Mouse (Mus musculus): ENCODE results near the gene 1700067K01Rik. TPM values are rescaled to one million over a fixed set of nuclear protein-coding genes. Genes with fewer than 3 reads are reported as not detected.
A peak's percentile ranks its signal among the peaks of the same experiment; 100 is the strongest.

Gene 1700067K01Rik
- polyA plus RNA-seq, 1 experiment from 2014 or later: 1.0 TPM

- DNase-seq (ENCODE audit: low spot score) (peak; percentile 84), ATAC-seq (peak; percentile 83)
- Histone ChIP-seq H3K27ac (ENCODE audit: low read length) (peak within 1 kb of the TSS; percentile 59), H3K4me1 (ENCODE audit: insufficient read depth, low read depth, low read length) (peaks cover 10% of the 10 kb centered on the region), H3K4me3 (ENCODE audit: low read depth, low read length) (peak within 1 kb of the TSS; percentile 47), H3K27me3 (replicated peaks; ENCODE audit: insufficient read depth, low read length) (peaks cover 27% of the 10 kb centered on the region), H3K36me3 (ENCODE audit: insufficient read depth, low read length) (no peaks in the 10 kb centered on the region), H3K9ac (replicated peaks; ENCODE audit: low read depth) (0 out of 2 replicates have a peak within 1 kb of the TSS, but pooled peaks have one; percentile 29), H3K9me3 (ENCODE audit: low read length) (no peaks in the 10 kb centered on the region), H3K4me2 (replicated peaks; ENCODE audit: low read depth, low read length) (peak within 1 kb of the TSS; percentile 90)
- WGBS: 2% methylated on average over 43 of the region's 45 CpGs
- TF ChIP-seq CTCF (IDR thresholded peaks at IDR 0.05): no peak
Measured at GRCm38 (mm10) chr8:84011705-84012498, 10.6 kb downstream of the 1700067K01Rik start, which contains the start of gene 2210011C24Rik. TSS of gene 2210011C24Rik (minus strand) at chr8:84012171.

DNA sequence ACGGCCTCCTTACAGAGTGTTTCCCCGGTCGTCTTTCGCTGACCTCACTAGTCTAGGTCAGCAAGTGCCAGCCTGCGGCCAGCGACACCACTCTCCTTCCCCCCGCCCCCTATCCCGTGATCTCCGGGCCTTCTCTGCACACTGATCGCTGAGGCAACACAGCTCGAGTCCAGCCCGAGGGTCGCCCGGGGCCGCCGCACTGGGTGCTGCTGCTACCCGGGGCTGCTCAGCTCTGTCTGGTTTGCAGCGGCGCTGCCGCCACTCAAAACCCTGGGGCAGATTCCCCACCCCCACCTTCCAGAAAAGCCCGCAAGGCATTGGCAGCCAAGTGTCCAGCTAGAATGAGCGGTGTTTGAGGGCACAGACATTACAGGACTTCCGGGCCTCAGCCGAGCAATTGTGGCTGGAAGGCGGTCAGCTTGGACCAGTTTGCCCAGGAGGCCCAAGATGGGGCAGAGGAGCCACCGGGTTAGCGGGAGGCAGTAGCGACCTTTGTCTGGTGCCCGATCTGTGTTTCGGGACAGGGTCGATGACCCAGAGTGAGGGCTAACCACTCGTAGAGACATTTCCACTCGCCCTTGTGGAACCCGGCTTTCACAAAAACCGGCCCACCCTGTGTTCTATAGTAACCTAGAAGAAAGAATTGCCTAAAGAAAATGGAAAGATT, 11.3 kb downstream of the 1700067K01Rik start:
- peak; percentile 27 for ATAC-seq
- H3K4me3 ChIP-seq (ENCODE audit: low read depth, low read length): peak overlapping the region; percentile 47
- WGBS: 12% methylated on average over 35 of the region's 35 CpGs
- DNase-seq (ENCODE audit: low spot score): no peak
- no peak overlapping the region for H3K27ac ChIP-seq (ENCODE audit: low read length)
- peaks cover 27% of the 10 kb centered on the region for H3K27me3 ChIP-seq (replicated peaks; ENCODE audit: insufficient read depth, low read length)
- no peaks in the 10 kb centered on the region for H3K36me3 ChIP-seq (ENCODE audit: insufficient read depth, low read length)
- TF ChIP-seq EP300 (IDR thresholded peaks at IDR 0.05): no peak
- no peak for TF ChIP-seq CTCF (IDR thresholded peaks at IDR 0.05)
- H3K9ac ChIP-seq (replicated peaks; ENCODE audit: low read depth): 0 out of 2 replicates have a peak overlapping the region, but pooled peaks have one; percentile 29
- H3K9me3 ChIP-seq (ENCODE audit: low read length): no peaks in the 10 kb centered on the region
- H3K4me2 ChIP-seq (replicated peaks; ENCODE audit: low read depth, low read length): peak overlapping the region; percentile 90
- peaks cover 10% of the 10 kb centered on the region for H3K4me1 ChIP-seq (ENCODE audit: insufficient read depth, low read depth, low read length)

DNA sequence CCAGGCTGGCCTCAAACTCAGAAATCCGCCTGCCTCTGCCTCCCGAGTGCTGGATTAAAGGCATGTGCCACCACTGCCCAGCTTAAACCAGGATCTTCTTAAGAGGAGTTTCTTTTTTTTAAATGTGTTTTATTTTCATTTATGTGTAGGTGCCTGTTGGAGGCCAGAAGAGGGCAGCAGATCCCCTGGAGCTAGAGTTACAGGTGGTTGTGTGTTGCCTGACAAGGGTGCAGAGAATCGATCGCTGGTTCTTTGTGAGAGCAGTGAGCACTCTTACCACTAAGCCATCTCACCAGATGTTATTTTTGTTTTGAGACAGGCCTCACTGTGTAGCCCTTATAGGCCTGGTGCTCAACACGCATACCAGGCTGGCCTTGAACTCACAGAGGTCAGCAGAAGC, 14.5 kb downstream of the 1700067K01Rik start:
- H3K27me3 ChIP-seq (replicated peaks; ENCODE audit: insufficient read depth, low read length): peaks cover 20% of the 10 kb centered on the region

GRCm38 (mm10) chr8:84019738-84020137, 18.4 kb downstream of the 1700067K01Rik start:
- DNase-seq (ENCODE audit: low spot score): no peak
- Histone ChIP-seq H3K9me3 (ENCODE audit: low read length) (no peaks in the 10 kb centered on the region), H3K36me3 (ENCODE audit: insufficient read depth, low read length) (no peaks in the 10 kb centered on the region), H3K9ac (replicated peaks; ENCODE audit: low read depth) (no peak overlapping the region), H3K4me3 (ENCODE audit: low read depth, low read length) (no peak overlapping the region), H3K27ac (ENCODE audit: low read length) (no peak overlapping the region), H3K4me2 (replicated peaks; ENCODE audit: low read depth, low read length) (no peak overlapping the region), H3K4me1 (ENCODE audit: insufficient read depth, low read depth, low read length) (peaks cover 19% of the 10 kb centered on the region), H3K27me3 (replicated peaks; ENCODE audit: insufficient read depth, low read length) (no peaks in the 10 kb centered on the region)
- WGBS: 65% methylated on average over 9 of the region's 9 CpGs
- TF ChIP-seq EP300 (IDR thresholded peaks at IDR 0.05) (no peak), CTCF (IDR thresholded peaks at IDR 0.05) (no peak)
- ATAC-seq: no peak

More for the DNA sequence above, 14.5 kb downstream of the 1700067K01Rik start:
- Histone ChIP-seq H3K9ac (replicated peaks; ENCODE audit: low read depth) (no peak overlapping the region), H3K4me3 (ENCODE audit: low read depth, low read length) (no peak overlapping the region), H3K36me3 (ENCODE audit: insufficient read depth, low read length) (no peaks in the 10 kb centered on the region), H3K27ac (ENCODE audit: low read length) (no peak overlapping the region), H3K9me3 (ENCODE audit: low read length) (no peaks in the 10 kb centered on the region), H3K4me2 (replicated peaks; ENCODE audit: low read depth, low read length) (no peak overlapping the region), H3K4me1 (ENCODE audit: insufficient read depth, low read depth, low read length) (peaks cover 9% of the 10 kb centered on the region; the same call in 1 of the 2 replicates)
- TF ChIP-seq EP300 (IDR thresholded peaks at IDR 0.05): no peak
- peak; percentile 9; the same call in 1 of the 2 replicates for TF ChIP-seq CTCF (IDR thresholded peaks at IDR 0.05)
- 92% methylated on average over 5 of the region's 5 CpGs for WGBS
- DNase-seq (ENCODE audit: low spot score) (no peak), ATAC-seq (no peak)

DNA sequence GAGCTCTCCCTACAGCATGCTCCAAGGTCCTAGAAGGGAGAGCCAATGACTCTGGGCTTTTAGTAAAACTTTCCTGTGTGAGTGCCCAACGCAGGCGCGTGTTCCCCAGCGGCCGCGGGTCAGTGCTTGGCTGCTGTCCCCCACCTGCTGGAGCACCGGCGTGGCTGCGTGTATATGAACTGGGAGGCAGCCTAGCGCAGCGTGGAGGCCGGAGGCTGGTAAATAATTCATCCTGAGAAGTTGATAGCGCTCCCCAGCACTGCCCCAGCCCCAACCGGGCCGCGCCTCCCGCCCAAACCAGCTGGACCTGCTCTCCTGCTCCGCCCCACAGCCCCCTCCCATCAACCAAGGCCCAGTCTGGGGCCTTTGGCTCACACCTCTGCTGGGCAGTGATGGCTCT, 19.8 kb downstream of the 1700067K01Rik start, which contains the start of gene Palm3:
TSS of gene Palm3 (plus strand) at position 376 of the 400 bp plus-strand sequence.
- ATAC-seq: peak; percentile 64
- no peak within 1 kb of the TSS for H3K4me3 ChIP-seq (ENCODE audit: low read depth, low read length)
- peak; percentile 53 for DNase-seq (ENCODE audit: low spot score)
- no peak within 1 kb of the TSS for H3K9ac ChIP-seq (replicated peaks; ENCODE audit: low read depth)
- peak within 1 kb of the TSS; percentile 22 for H3K4me2 ChIP-seq (replicated peaks; ENCODE audit: low read depth, low read length)
- H3K9me3 ChIP-seq (ENCODE audit: low read length): no peaks in the 10 kb centered on the region
- H3K4me1 ChIP-seq (ENCODE audit: insufficient read depth, low read depth, low read length): peaks cover 24% of the 10 kb centered on the region
- no peaks in the 10 kb centered on the region for H3K27me3 ChIP-seq (replicated peaks; ENCODE audit: insufficient read depth, low read length)
- 7% methylated on average over 18 of the region's 18 CpGs for WGBS
- H3K36me3 ChIP-seq (ENCODE audit: insufficient read depth, low read length): no peaks in the 10 kb centered on the region
- no peak for TF ChIP-seq EP300 (IDR thresholded peaks at IDR 0.05)
- peak; percentile 16; the same call in 1 of the 2 replicates for TF ChIP-seq CTCF (IDR thresholded peaks at IDR 0.05)
- no peak within 1 kb of the TSS; the same call in 1 of the 2 replicates for H3K27ac ChIP-seq (ENCODE audit: low read length)

DNA sequence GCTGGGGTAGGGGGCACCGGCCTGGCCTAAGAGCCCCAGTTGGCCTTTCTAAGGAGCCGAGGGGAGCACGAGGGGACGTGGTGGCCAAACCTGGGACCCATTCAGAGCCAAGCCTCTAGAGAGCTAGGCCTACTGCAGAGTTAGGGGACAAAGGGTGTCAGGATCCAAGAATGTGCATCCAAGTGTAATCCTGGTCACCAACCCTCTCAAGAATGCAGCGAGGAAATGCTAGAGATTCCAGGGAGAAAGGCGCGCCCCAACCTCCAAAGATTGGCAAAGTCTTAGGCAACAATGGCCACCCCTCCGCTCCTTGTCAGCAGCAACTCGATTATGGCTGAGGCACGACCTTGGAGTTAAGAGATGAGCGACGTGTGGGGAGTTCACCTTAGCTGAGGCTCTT, 20.3 kb downstream of the 1700067K01Rik start:
- H3K9me3 ChIP-seq (ENCODE audit: low read length): no peaks in the 10 kb centered on the region
- ATAC-seq (peak; percentile 51), DNase-seq (ENCODE audit: low spot score) (peak; percentile 55)
- H3K4me2 ChIP-seq (replicated peaks; ENCODE audit: low read depth, low read length): peak overlapping the region; percentile 22
- H3K36me3 ChIP-seq (ENCODE audit: insufficient read depth, low read length): no peaks in the 10 kb centered on the region
- no peak overlapping the region for H3K4me3 ChIP-seq (ENCODE audit: low read depth, low read length)
- no peak overlapping the region; the same call in 1 of the 2 replicates for H3K27ac ChIP-seq (ENCODE audit: low read length)
- WGBS: 38% methylated on average over 12 of the region's 12 CpGs
- no peaks in the 10 kb centered on the region for H3K27me3 ChIP-seq (replicated peaks; ENCODE audit: insufficient read depth, low read length)
- H3K4me1 ChIP-seq (ENCODE audit: insufficient read depth, low read depth, low read length): peaks cover 26% of the 10 kb centered on the region
- H3K9ac ChIP-seq (replicated peaks; ENCODE audit: low read depth): no peak overlapping the region
- peak; percentile 66 for TF ChIP-seq EP300 (IDR thresholded peaks at IDR 0.05)
- no peak for TF ChIP-seq CTCF (IDR thresholded peaks at IDR 0.05)

All from lung, postnatal 0 days (tissue).